Mouse (Mus musculus) CD8-positive naive resting alpha-beta T cell, adult 2 months (primary cell): ENCODE data around the gene Cherp.
A peak's percentile ranks its signal among the peaks of the same experiment; 100 is the strongest.

ENCODE experiments used
- DNase-seq, 2 experiments: peaks; one replicate each; pipeline ENCODE4 v3.0.0; 2022; ENCODE audit warnings: low read depth in 2 of 2, low spot score in 2 of 2

The Cherp gene

DNA sequence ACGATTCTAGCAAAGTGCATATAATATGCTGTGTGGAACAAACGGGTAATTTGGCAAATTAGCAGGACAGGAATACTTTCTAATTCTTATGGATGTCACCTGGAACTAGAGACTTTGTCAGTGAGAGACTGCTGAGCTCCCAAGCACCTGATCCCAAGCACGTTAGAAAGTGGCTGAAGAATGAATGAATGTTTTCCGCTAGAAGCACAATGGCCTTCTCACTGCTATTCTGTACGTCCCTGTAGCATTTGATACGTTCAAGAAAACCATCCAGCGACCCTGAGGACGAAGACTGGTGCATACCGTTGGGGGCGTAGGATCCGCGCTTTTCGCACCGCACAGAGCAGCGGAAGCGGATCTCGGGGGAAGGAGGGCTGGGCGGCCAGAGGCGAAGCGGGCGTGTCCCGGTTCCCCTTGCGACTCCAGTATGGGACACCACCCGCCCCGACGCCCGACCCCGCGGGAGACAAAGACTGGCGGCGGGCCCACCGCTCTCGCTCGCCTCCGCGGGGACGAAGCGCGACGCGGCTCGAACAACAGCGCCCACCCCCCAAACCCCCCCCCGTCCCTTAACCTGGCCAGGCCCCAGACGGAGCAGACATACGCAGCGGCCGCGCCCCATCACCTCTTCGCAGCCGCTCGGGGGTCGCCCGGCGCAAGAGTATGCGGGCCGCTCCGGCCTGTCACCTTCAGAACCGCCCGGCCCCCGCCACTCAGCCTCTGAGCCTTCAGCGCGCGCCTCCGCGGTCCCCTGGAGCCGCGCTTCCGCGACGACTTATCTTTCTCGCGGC lies 54.3 kb downstream of the Cherp start:
- peak; percentile 29 to 36 for DNase-seq

DNA sequence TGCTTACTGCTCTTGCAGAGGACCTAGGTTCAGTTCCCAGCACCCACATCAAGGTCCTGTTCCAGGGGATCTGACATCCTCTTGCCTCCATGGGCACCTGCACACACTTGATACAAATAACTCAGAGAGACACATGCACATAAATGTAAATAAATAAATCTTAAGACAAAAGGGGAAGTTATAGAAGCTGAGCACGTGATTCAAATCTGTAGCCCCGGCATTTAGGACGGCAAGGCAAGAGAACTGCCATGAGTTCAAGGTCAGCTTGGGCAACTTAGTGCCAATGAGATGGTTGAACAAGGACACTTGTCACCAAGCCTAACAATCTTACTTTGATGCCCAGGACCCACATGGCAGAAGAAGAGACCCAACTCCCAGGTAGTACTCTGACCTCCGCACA lies 57.0 kb downstream of the Cherp start:
- no peak for DNase-seq

- DNase-seq: no peak
Observed at GRCm38 (mm10) chr8:72415252-72415651, 59.8 kb downstream of the Cherp start.

DNA sequence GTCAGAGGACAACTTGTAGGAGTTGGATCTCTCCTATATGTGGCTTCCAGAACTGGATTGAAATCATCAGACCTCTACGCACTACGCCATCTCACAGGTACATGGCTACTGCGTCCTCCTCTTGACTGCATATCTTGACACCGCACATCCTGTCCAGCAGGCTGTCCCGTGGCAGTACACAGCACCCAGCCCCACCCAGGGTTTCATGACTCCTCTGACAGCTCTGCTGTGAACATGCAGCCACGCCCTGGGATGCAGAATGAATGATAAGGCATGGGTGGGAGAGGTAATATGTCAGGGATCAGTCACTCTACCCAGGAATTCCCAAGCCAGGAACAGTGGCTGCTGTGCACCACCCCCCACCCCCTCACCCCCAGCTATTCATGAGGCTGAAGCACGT lies 61.2 kb downstream of the Cherp start:
- DNase-seq: no peak
